Comparison of ENCODE assay signal across 26 mouse cellular contexts in the genomic region with DNA sequence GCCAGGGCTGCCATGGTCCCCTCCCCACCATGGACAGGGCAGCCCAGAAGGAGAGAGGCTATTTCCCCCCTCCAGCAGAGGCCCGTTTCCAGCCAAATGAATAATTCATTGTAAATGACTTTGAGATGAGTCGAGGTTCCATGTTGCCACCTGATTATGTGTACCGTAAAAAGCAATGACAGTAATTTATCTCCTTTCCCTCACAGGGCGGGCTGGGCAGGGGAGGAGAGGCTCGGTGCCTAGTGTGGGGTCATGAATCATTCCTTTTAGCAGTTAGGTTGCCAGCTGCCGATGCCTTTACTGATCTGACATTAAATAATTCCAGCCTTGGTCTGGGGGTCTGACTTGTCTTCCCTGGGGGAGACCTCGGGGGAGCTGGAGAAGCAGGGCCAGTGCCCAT. TPM values are rescaled to one million over a fixed set of nuclear protein-coding genes. Genes with fewer than 3 reads are reported as not detected.
DNase-seq lines count a peak whose midpoint lies in the region; ATAC-seq and TF ChIP-seq lines count a peak whose summit lies in the region.
"Had no signal": no experiment of that assay in that cellular context is flagged by ENCODE, and none has a peak within 500 bp of the region (broad histone marks: within the 10 kb centered on the region; RNA-seq: fewer than 3 reads in every experiment).

No protein-coding gene starts in this region.

- ATAC-seq in hindbrain, postnatal 0 days, result no peak
- ATAC-seq in midbrain, embryonic 13.5 days, result no peak
- no peak for ATAC-seq in midbrain, embryonic 14.5 days (ENCODE audit: low FRiP score, low TSS enrichment)
- ATAC-seq: forebrain, embryonic 15.5 days had no signal

- peak overlapping the region; percentile 68 for H3K27ac ChIP-seq in hindbrain, embryonic 10.5 days
- no peak overlapping the region for H3K27ac ChIP-seq in hindbrain, postnatal 0 days
- no peak overlapping the region for H3K27ac ChIP-seq in midbrain, embryonic 13.5 days
- no peak overlapping the region for H3K27ac ChIP-seq in midbrain, embryonic 14.5 days (replicated peaks; ENCODE audit: low read depth, low read length)
- H3K27ac ChIP-seq: embryonic facial prominence, embryonic 12.5 days; forebrain, embryonic 15.5 days; layer of hippocampus, adult 2 months; limb, embryonic 13.5 days; lung, embryonic 15.5 days; midbrain, embryonic 12.5 days had no signal

- no peaks in the 10 kb centered on the region for H3K36me3 ChIP-seq in hindbrain, embryonic 10.5 days
- no peaks in the 10 kb centered on the region for H3K36me3 ChIP-seq in hindbrain, postnatal 0 days (ENCODE audit: insufficient read depth, low read length)
- no peaks in the 10 kb centered on the region for H3K36me3 ChIP-seq in midbrain, embryonic 13.5 days
- H3K36me3 ChIP-seq in midbrain, embryonic 14.5 days (ENCODE audit: control insufficient read depth, insufficient read depth, low read length), result no peaks in the 10 kb centered on the region
- H3K36me3 ChIP-seq: embryonic facial prominence, embryonic 12.5 days; forebrain, embryonic 15.5 days; heart, embryonic 12.5 days; limb, embryonic 13.5 days; lung, embryonic 15.5 days; midbrain, embryonic 12.5 days had no signal

- no peaks in the 10 kb centered on the region for H3K9me3 ChIP-seq in hindbrain, embryonic 10.5 days
- no peaks in the 10 kb centered on the region for H3K9me3 ChIP-seq in hindbrain, postnatal 0 days (ENCODE audit: low read length)
- no peaks in the 10 kb centered on the region for H3K9me3 ChIP-seq in midbrain, embryonic 13.5 days
- H3K9me3 ChIP-seq in midbrain, embryonic 14.5 days (ENCODE audit: control insufficient read depth, low read length), result no peaks in the 10 kb centered on the region
- H3K9me3 ChIP-seq: embryonic facial prominence, embryonic 12.5 days; forebrain, embryonic 15.5 days; heart, embryonic 12.5 days; limb, embryonic 13.5 days; lung, embryonic 15.5 days; midbrain, embryonic 12.5 days had no signal

- H3K4me2 ChIP-seq in hindbrain, postnatal 0 days (ENCODE audit: low read depth, low read length), result no peak overlapping the region
- no peak overlapping the region for H3K4me2 ChIP-seq in midbrain, embryonic 13.5 days (replicated peaks)
- no peak overlapping the region for H3K4me2 ChIP-seq in midbrain, embryonic 14.5 days (ENCODE audit: low read length)
- H3K4me2 ChIP-seq: embryonic facial prominence, embryonic 12.5 days; forebrain, embryonic 15.5 days; heart, embryonic 12.5 days; limb, embryonic 13.5 days; liver, embryonic 11.5 days; lung, embryonic 15.5 days; midbrain, embryonic 12.5 days had no signal

- WGBS in hindbrain, embryonic 10.5 days, result 64% methylated on average over 7 of the region's 7 CpGs
- 31% methylated on average over 7 of the region's 7 CpGs for WGBS in hindbrain, postnatal 0 days
- 47% methylated on average over 7 of the region's 7 CpGs for WGBS in midbrain, embryonic 13.5 days
- 35% methylated on average over 7 of the region's 7 CpGs for WGBS in midbrain, embryonic 14.5 days

- no peak for DNase-seq in hindbrain, embryonic 10.5 days (ENCODE audit: low spot score)
- DNase-seq in hindbrain, postnatal 0 days (ENCODE audit: low spot score), result no peak
- DNase-seq in midbrain, embryonic 14.5 days, result no peak
- DNase-seq in mesoderm, embryonic 11.5 days (ENCODE audit: low read depth, low spot score), result peak; percentile 54
- DNase-seq in cerebellum, adult 18-20 months, result no peak
- DNase-seq in heart, adult 9 months (ENCODE audit: low spot score in 2 of 2), result no peak
- DNase-seq in spleen, postnatal 10 days (ENCODE audit: low spot score in 2 of 2), result no peak
- DNase-seq: adrenal gland, postnatal 14 days; cerebellum, adult 11 months; cerebellum, adult 9-11 months; embryo, embryonic 11 days; gastrocnemius, postnatal 25 days; heart, adult 18-20 months; kidney, adult 18-20 months; kidney, postnatal 14 days; thymus, adult 2 months; thymus, postnatal 36 days had no signal

- peaks cover 80% of the 10 kb centered on the region for H3K4me1 ChIP-seq in hindbrain, embryonic 10.5 days (replicated peaks)
- H3K4me1 ChIP-seq in hindbrain, postnatal 0 days (ENCODE audit: insufficient read depth, low read length), result 0 out of 2 replicates have a peak, but pooled peaks cover 13% of the 10 kb centered on the region
- H3K4me1 ChIP-seq in midbrain, embryonic 13.5 days (replicated peaks), result peaks cover 57% of the 10 kb centered on the region
- H3K4me1 ChIP-seq in midbrain, embryonic 14.5 days (ENCODE audit: control insufficient read depth, insufficient read depth, low read length), result peaks cover 29% of the 10 kb centered on the region
- H3K4me1 ChIP-seq: embryonic facial prominence, embryonic 12.5 days; heart, embryonic 12.5 days; lung, embryonic 15.5 days had no signal

- no peak for TF ChIP-seq CTCF in hindbrain, postnatal 0 days (IDR thresholded peaks at IDR 0.05; ENCODE audit: low read depth)

- no peaks in the 10 kb centered on the region for H3K27me3 ChIP-seq in hindbrain, embryonic 10.5 days (ENCODE audit: insufficient read depth, poor library complexity, severe bottlenecking)
- no peaks in the 10 kb centered on the region for H3K27me3 ChIP-seq in hindbrain, postnatal 0 days (ENCODE audit: insufficient read depth, low read length)
- H3K27me3 ChIP-seq in midbrain, embryonic 13.5 days, result 0 out of 2 replicates have a peak, but pooled peaks cover 3% of the 10 kb centered on the region
- H3K27me3 ChIP-seq in midbrain, embryonic 14.5 days (ENCODE audit: control insufficient read depth, insufficient read depth, low read length), result no peaks in the 10 kb centered on the region
- H3K27me3 ChIP-seq: forebrain, embryonic 15.5 days; limb, embryonic 13.5 days; lung, embryonic 15.5 days had no signal

- H3K4me3 ChIP-seq in hindbrain, embryonic 10.5 days, result no peak overlapping the region
- no peak overlapping the region for H3K4me3 ChIP-seq in hindbrain, postnatal 0 days (ENCODE audit: low read length)
- H3K4me3 ChIP-seq in midbrain, embryonic 13.5 days (replicated peaks), result no peak overlapping the region
- H3K4me3 ChIP-seq in midbrain, embryonic 14.5 days (replicated peaks; ENCODE audit: low read depth, low read length), result no peak overlapping the region
- H3K4me3 ChIP-seq: embryonic facial prominence, embryonic 12.5 days; forebrain, embryonic 15.5 days; heart, embryonic 12.5 days; layer of hippocampus, adult 2 months; limb, embryonic 13.5 days; lung, embryonic 15.5 days; midbrain, embryonic 12.5 days had no signal

- H3K9ac ChIP-seq in hindbrain, postnatal 0 days (replicated peaks; ENCODE audit: low read length), result no peak overlapping the region
- H3K9ac ChIP-seq in midbrain, embryonic 13.5 days (replicated peaks), result 0 out of 2 replicates have a peak overlapping the region, but pooled peaks have one; percentile 2
- no peak overlapping the region for H3K9ac ChIP-seq in midbrain, embryonic 14.5 days (replicated peaks; ENCODE audit: low read length)
- H3K9ac ChIP-seq: embryonic facial prominence, embryonic 12.5 days; forebrain, embryonic 15.5 days; heart, embryonic 12.5 days; limb, embryonic 13.5 days; lung, embryonic 15.5 days; midbrain, embryonic 12.5 days had no signal

RNA-seq across cellular contexts. Expression of gene Ubiad1, which starts 54.9 kb away (rescaled TPM):
- 25.0 and 25.8 TPM in 2 replicates for polyA plus RNA-seq in hindbrain, embryonic 10.5 days (2016; fragmentation: Nextera tagmentation; extraction: Ambion mirVana)
- 22.2 and 25.8 TPM in 2 replicates for total RNA-seq in hindbrain, postnatal 0 days (2014; rRNA removed)
- polyA plus RNA-seq in hindbrain, postnatal 0 days (2015; fragmentation: Nextera tagmentation; extraction: Ambion mirVana), result 12.8 and 13.1 TPM in 2 replicates
- polyA plus RNA-seq in midbrain, embryonic 13.5 days (2015; fragmentation: Nextera tagmentation; extraction: Ambion mirVana), result 20.5 and 22.2 TPM in 2 replicates
- polyA plus RNA-seq in midbrain, embryonic 14.5 days (2014; fragmentation: Nextera tagmentation; extraction: Ambion mirVana), result 14.7 and 15.9 TPM in 2 replicates

RNA-seq across cellular contexts. Expression of gene Mtor, which starts 58.8 kb away (rescaled TPM):
- polyA plus RNA-seq in hindbrain, embryonic 10.5 days (2016; fragmentation: Nextera tagmentation; extraction: Ambion mirVana), result 25.1 and 25.3 TPM in 2 replicates
- 56.0 and 58.2 TPM in 2 replicates for total RNA-seq in hindbrain, postnatal 0 days (2014; rRNA removed)
- polyA plus RNA-seq in hindbrain, postnatal 0 days (2015; fragmentation: Nextera tagmentation; extraction: Ambion mirVana), result 29.2 and 29.9 TPM in 2 replicates
- 25.9 and 27.3 TPM in 2 replicates for polyA plus RNA-seq in midbrain, embryonic 13.5 days (2015; fragmentation: Nextera tagmentation; extraction: Ambion mirVana)
- polyA plus RNA-seq in midbrain, embryonic 14.5 days (2014; fragmentation: Nextera tagmentation; extraction: Ambion mirVana), result 30.6 and 34.8 TPM in 2 replicates
